Mouse (Mus musculus): ENCODE measurements at regions not wholly inside any gene's neighbourhood (a gene's known extent, or its start where the extent isn't known, plus 50 kb on each side); places are given as distances from the start of the nearest gene placed in this dataset.

GRCm38 (mm10) chr7:72362690-72363089 lies 56.3 kb upstream of the Mctp2 start:
- no peak for DNase-seq (ENCODE audit: extremely low read depth, low read depth, low spot score)

GRCm38 (mm10) chr7:72391323-72391722 lies 84.9 kb upstream of the Mctp2 start:
- no peak for DNase-seq (ENCODE audit: extremely low read depth, low read depth, low spot score)

GRCm38 (mm10) chr7:72400056-72400455 lies 93.6 kb upstream of the Mctp2 start:
- DNase-seq (ENCODE audit: extremely low read depth, low read depth, low spot score), result no peak

GRCm38 (mm10) chr7:72406131-72406530 lies 99.7 kb upstream of the Mctp2 start:
- no peak for DNase-seq (ENCODE audit: extremely low read depth, low read depth, low spot score)

DNA sequence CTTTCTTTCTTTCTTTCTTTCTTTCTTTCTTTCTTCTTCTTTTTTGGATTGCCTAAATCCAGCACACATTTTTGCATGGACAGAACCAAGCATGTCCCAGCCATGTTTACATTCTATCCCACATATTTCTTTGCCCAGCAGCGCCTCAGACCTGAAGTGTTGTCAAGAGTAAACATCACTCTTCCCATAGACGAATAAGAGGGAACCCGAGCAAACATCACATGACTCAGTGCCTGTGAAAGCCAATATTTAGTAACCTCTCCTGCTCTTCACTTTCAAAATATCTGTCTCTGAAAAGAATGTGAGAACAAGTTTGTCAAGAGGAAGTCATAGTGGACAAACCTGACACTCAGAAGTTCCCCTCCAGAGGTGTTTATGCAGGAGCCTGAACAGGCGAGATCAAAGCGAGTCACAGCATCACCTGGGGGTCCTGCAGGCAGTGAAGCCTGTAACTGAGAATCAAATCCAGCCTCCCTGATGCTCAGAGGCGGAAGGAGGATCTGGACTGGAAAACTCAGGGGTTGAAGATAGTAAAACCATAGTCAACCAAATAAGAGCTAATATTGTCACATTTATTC lies 102.1 kb upstream of the Mctp2 start:
- no peak for DNase-seq (ENCODE audit: extremely low read depth, low read depth, low spot score)

DNA sequence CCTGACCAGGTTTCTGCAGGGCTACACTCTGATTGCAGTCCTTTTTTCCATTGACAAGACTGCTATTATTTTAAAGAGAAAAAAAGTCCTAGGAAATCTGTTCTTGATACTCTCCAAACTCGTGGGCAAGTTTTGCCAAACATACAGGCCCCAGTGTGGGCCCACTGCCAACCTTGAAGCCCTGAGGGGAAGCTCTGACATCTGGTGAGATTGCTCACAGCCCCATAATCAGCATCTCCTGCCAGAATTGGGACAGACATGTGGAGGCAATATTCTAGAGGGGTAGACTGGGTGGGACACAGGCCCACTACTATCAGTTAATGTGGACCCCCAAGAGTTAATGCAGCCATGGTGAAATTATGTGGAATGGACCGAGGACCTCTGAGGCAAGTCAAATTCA lies 132.1 kb upstream of the Mctp2 start:
- no peak for DNase-seq (ENCODE audit: extremely low read depth, low read depth, low spot score)

- DNase-seq (ENCODE audit: extremely low read depth, low read depth, low spot score), result no peak
Measured at GRCm38 (mm10) chr7:72442001-72442400, 135.6 kb upstream of the Mctp2 start.

DNA sequence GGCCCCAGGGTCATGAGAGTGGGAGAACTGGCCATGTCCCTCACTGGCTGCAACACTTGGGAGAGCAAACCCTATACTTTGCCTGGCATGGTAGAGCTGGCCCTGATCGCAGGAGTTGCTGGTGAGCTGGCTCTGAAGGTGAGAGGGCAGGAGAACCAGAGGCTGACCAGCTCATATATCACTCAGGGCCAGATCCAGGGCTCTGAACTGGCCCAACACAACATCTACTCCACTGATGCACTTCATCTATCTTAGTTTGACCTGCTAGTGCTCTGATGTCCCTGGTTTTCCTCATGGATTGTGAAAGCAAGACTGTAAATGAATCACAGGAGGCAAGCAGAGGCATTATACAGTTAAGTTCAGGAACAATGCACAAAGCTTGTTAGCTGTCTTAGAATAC lies 137.6 kb upstream of the Mctp2 start:
- DNase-seq (ENCODE audit: extremely low read depth, low read depth, low spot score), result no peak

DNA sequence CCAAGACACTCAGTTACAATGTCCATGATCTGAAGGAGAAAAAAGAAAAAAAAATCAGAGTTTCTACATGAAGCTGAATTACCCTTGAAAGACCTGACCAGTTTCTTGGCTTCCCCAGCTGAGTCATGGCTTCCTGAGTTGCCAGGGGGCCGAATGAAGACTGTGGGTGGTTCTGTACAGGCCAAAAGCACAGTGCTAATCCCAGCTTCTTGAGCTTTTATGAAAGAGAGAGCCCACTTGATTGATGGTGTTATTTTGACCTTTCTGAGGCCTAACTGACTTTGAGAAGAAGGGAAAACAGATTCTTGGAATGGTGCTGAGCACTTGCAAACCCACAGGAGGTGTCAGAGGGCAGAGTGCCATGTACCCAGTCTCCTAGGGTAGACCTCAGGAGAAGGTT lies 138.4 kb upstream of the Mctp2 start:
- peak; percentile 87 for DNase-seq (ENCODE audit: extremely low read depth, low read depth, low spot score)

GRCm38 (mm10) chr7:72446911-72447310 lies 140.5 kb upstream of the Mctp2 start:
- no peak for DNase-seq (ENCODE audit: extremely low read depth, low read depth, low spot score)

DNA sequence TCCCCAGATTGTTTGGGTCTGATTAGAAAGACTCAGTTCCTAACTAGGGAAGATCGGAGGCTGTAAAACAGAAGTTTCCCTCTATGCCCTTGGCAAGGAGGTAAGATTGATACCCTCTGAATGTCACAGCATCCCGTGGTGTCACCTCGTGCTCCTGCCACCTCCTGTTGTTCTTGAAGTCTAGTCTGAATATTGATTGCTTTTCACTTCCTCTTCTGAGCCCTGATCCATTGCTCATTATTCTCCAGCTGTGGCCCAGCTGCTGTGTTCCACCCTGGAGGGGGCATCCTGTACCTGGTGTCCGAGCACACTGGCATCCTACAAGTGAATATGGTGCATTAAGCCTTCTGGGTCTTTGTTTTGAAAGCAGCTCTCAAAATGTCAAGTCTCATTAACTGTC lies 156.6 kb upstream of the Mctp2 start:
- no peak for DNase-seq (ENCODE audit: extremely low read depth, low read depth, low spot score)

- no peak for DNase-seq (ENCODE audit: extremely low read depth, low read depth, low spot score)
Measured at GRCm38 (mm10) chr7:72464658-72465057, 158.2 kb upstream of the Mctp2 start.

- no peak for DNase-seq (ENCODE audit: extremely low read depth, low read depth, low spot score)
Measured at GRCm38 (mm10) chr7:72469691-72470090, 163.3 kb upstream of the Mctp2 start.

DNA sequence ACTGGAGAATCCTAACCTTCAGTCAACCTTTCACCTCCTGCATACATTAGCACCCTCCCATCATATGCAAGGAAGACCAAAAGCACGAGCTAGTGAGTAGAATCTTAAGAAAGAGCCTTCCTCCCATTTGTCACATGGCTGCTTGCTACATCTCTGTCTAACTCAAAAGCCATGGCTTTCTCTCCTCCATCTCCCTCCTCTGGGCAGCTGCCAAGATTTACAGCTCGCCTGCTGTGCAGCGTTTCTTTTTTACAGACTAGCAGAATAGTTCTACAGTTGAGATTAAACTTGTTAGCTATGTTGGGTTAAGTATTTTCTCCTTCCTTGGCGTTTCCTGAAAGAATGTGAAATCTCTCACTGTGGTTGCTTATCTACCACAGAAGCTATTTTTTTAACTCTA lies 168.3 kb upstream of the Mctp2 start:
- DNase-seq (ENCODE audit: extremely low read depth, low read depth, low spot score), result no peak

GRCm38 (mm10) chr7:72478936-72479335 lies 172.5 kb upstream of the Mctp2 start:
- DNase-seq (ENCODE audit: extremely low read depth, low read depth, low spot score), result no peak

DNA sequence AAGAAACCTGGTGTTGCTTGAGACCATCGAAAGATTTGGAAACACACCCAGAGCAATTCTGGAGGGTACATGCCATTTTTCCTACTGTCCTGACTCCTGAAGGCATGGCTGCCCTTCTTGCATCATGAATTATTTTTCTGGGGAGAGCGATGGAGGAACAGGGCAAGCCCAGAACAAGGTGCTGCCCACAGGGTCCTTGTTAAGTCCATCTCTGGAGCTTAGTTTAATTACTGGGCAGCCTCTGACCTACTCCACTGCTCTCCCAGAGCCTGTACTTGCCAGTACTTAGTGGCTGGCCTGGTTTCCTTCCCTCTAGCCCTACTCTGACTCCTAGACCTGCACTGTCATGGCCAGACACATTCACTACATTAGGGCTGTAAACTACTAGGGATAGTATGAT lies 174.9 kb upstream of the Mctp2 start:
- DNase-seq (ENCODE audit: extremely low read depth, low read depth, low spot score), result peak; percentile 74

- no peak for DNase-seq (ENCODE audit: extremely low read depth, low read depth, low spot score)
Measured at GRCm38 (mm10) chr7:72490161-72490560, 183.8 kb upstream of the Mctp2 start.

DNA sequence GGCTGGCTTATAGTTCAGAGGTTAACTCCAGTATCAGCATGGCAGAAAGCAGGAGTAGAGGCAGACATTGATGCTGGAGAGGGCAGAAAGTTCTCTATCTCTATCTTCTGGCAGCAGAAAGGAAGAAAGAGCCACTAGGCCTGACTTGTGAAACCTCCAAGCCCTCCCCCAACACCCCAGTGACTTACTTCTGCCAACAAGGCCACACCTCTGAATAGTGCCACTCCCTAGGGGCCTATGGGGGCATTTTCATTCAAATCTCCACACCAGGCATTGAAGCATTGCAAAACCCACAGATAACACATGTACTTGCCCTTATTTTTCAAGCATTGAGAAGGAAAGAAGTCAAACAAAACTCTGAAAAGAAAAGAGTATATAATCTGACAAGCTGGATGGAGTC lies 186.9 kb upstream of the Mctp2 start:
- no peak for DNase-seq (ENCODE audit: extremely low read depth, low read depth, low spot score)

- peak; percentile 100 for DNase-seq (ENCODE audit: extremely low read depth, low read depth, low spot score)
Measured at GRCm38 (mm10) chr7:72496933-72497631, 190.7 kb upstream of the Mctp2 start.

GRCm38 (mm10) chr7:72498562-72499230 lies 192.3 kb upstream of the Mctp2 start:
- peak; percentile 98 for DNase-seq (ENCODE audit: extremely low read depth, low read depth, low spot score)

GRCm38 (mm10) chr7:72499788-72500187 lies 193.4 kb upstream of the Mctp2 start:
- DNase-seq (ENCODE audit: extremely low read depth, low read depth, low spot score), result no peak

DNA sequence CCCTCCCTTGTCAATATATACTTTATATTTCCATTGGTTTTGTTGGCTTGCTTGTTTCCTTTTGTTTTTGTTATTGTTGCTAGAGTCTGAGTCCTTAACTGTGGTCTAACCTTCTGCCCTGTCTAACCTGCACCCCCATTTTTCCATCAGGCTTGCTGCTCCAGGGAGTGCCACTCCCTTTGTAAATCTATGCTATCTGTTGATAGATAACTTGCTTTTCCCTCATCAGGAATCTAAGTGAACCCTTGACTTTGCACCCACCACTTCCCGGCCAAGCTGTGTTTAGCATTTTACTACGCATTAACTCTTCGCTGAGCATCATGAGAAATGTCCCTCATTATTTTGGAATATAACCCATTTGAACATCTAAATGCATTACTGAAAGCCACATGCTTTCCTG lies 193.8 kb upstream of the Mctp2 start:
- no peak for DNase-seq (ENCODE audit: extremely low read depth, low read depth, low spot score)

Data from fat pad, adult 2 months (tissue).